Mouse (Mus musculus): ENCODE measurements around the gene Fstl1. TPM values are rescaled to one million over a fixed set of nuclear protein-coding genes. Genes with fewer than 3 reads are reported as not detected.

Gene Fstl1
- polyA plus RNA-seq, 1 experiment from 2014 or later = 126 TPM

DNA sequence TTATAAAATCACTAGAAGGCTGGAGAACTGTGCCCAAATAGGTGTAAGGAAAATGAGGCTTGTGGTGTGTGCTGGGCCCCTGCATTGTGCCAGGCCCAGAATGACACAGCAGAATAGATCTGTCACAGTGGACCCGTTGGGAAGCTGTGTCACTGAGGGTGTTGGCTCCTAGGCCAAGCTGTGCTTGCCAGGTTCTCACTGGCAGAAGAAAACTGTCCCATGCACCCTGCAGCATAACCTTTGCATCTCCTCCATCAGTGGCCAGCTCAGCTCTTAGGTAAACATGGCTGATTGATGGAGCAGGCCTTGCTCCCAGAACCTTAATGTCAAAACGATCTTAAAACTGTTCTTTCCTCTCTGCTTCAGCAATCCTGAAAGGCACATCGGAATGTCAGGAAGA is 79.7 kb downstream of the Fstl1 start:
- H3K4me3 ChIP-seq (replicated peaks; ENCODE audit: low read length) = no peak overlapping the region
- no peak overlapping the region for H3K4me2 ChIP-seq (replicated peaks)
- ATAC-seq (ENCODE audit: low FRiP score) (no peak), DNase-seq (ENCODE audit: low spot score) (no peak)
- WGBS = 74% methylated on average over 3 of the region's 3 CpGs
- H3K9me3 ChIP-seq (ENCODE audit: control insufficient read depth, low read length) = no peaks in the 10 kb centered on the region
- H3K36me3 ChIP-seq (replicated peaks; ENCODE audit: control insufficient read depth, insufficient read depth) = no peaks in the 10 kb centered on the region
- H3K9ac ChIP-seq = no peak overlapping the region
- H3K4me1 ChIP-seq (replicated peaks; ENCODE audit: control insufficient read depth, insufficient read depth, low read length) = no peaks in the 10 kb centered on the region
- H3K27me3 ChIP-seq (ENCODE audit: control insufficient read depth, insufficient read depth, low read length) = no peaks in the 10 kb centered on the region
- no peak overlapping the region for H3K27ac ChIP-seq

- DNase-seq (ENCODE audit: low spot score) (no peak), ATAC-seq (ENCODE audit: low FRiP score) (no peak)
- H3K36me3 ChIP-seq (replicated peaks; ENCODE audit: control insufficient read depth, insufficient read depth) = no peaks in the 10 kb centered on the region
- H3K27me3 ChIP-seq (ENCODE audit: control insufficient read depth, insufficient read depth, low read length) = no peaks in the 10 kb centered on the region
- H3K27ac ChIP-seq = no peak overlapping the region
- 43% methylated on average over 8 of the region's 8 CpGs for WGBS
- H3K9ac ChIP-seq = no peak overlapping the region
- H3K4me1 ChIP-seq (replicated peaks; ENCODE audit: control insufficient read depth, insufficient read depth, low read length) = no peaks in the 10 kb centered on the region
- H3K4me2 ChIP-seq (replicated peaks) = no peak overlapping the region
- H3K9me3 ChIP-seq (ENCODE audit: control insufficient read depth, low read length) = no peaks in the 10 kb centered on the region
- H3K4me3 ChIP-seq (replicated peaks; ENCODE audit: low read length) = no peak overlapping the region
Measured at GRCm38 (mm10) chr16:37857495-37857894, 80.8 kb downstream of the Fstl1 start.

DNA sequence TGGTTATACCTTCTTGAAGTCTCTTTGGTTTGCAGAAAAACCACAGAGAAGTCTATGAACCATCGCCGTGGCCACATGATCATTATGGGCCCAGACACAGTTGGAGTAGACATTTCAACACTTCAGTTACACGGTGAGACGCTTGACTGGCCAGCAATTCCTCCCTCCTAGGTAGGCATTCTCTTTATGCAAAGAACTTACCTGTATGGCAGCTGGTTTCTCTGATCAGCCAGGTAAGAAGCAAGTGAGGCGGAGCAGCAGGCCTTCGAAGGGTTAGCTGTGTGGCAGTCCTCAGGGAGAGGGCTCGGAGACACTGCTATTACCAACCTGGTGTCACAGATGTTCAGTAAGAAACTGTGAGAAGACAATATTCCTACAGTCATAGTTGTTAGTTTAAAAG is 83.5 kb downstream of the Fstl1 start:
- Histone ChIP-seq H3K4me2 (replicated peaks) (no peak overlapping the region), H3K4me1 (replicated peaks; ENCODE audit: control insufficient read depth, insufficient read depth, low read length) (no peaks in the 10 kb centered on the region), H3K36me3 (replicated peaks; ENCODE audit: control insufficient read depth, insufficient read depth) (no peaks in the 10 kb centered on the region), H3K27me3 (ENCODE audit: control insufficient read depth, insufficient read depth, low read length) (no peaks in the 10 kb centered on the region), H3K27ac (no peak overlapping the region), H3K4me3 (replicated peaks; ENCODE audit: low read length) (no peak overlapping the region), H3K9ac (no peak overlapping the region), H3K9me3 (ENCODE audit: control insufficient read depth, low read length) (no peaks in the 10 kb centered on the region)
- ATAC-seq (ENCODE audit: low FRiP score) (no peak), DNase-seq (ENCODE audit: low spot score) (no peak)
- 81% methylated on average over 7 of the region's 7 CpGs for WGBS

- no peaks in the 10 kb centered on the region for H3K9me3 ChIP-seq (ENCODE audit: control insufficient read depth, low read length)
- WGBS = 89% methylated on average over 7 of the region's 7 CpGs
- H3K27ac ChIP-seq = no peak within 1 kb of the TSS
- H3K9ac ChIP-seq = no peak within 1 kb of the TSS
- H3K4me3 ChIP-seq (replicated peaks; ENCODE audit: low read length) = no peak within 1 kb of the TSS
- no peaks in the 10 kb centered on the region for H3K36me3 ChIP-seq (replicated peaks; ENCODE audit: control insufficient read depth, insufficient read depth)
- no peak for ATAC-seq (ENCODE audit: low FRiP score)
- H3K4me2 ChIP-seq (replicated peaks) = no peak within 1 kb of the TSS
- no peak for DNase-seq (ENCODE audit: low spot score)
- no peaks in the 10 kb centered on the region for H3K4me1 ChIP-seq (replicated peaks; ENCODE audit: control insufficient read depth, insufficient read depth, low read length)
- H3K27me3 ChIP-seq (ENCODE audit: control insufficient read depth, insufficient read depth, low read length) = no peaks in the 10 kb centered on the region
Measured at GRCm38 (mm10) chr16:37861029-37861428, 84.4 kb downstream of the Fstl1 start, which contains the start of gene Gm36028. Gm36028 (minus strand) TSS chr16:37861146.

GRCm38 (mm10) chr16:37863876-37864275 is 87.2 kb downstream of the Fstl1 start:
- ATAC-seq (ENCODE audit: low FRiP score) = no peak
- H3K36me3 ChIP-seq (replicated peaks; ENCODE audit: control insufficient read depth, insufficient read depth) = no peaks in the 10 kb centered on the region
- H3K4me1 ChIP-seq (replicated peaks; ENCODE audit: control insufficient read depth, insufficient read depth, low read length) = 0 out of 2 replicates have a peak, but pooled peaks cover 4% of the 10 kb centered on the region
- H3K27ac ChIP-seq = no peak overlapping the region
- no peak overlapping the region for H3K9ac ChIP-seq
- H3K4me3 ChIP-seq (replicated peaks; ENCODE audit: low read length) = no peak overlapping the region
- H3K9me3 ChIP-seq (ENCODE audit: control insufficient read depth, low read length) = no peaks in the 10 kb centered on the region
- no peak for DNase-seq (ENCODE audit: low spot score)
- no peak overlapping the region for H3K4me2 ChIP-seq (replicated peaks)
- 88% methylated on average over 3 of the region's 3 CpGs for WGBS
- no peaks in the 10 kb centered on the region for H3K27me3 ChIP-seq (ENCODE audit: control insufficient read depth, insufficient read depth, low read length)

GRCm38 (mm10) chr16:37865841-37866240 is 89.2 kb downstream of the Fstl1 start:
- Histone ChIP-seq H3K4me3 (replicated peaks; ENCODE audit: low read length) (no peak overlapping the region), H3K9me3 (ENCODE audit: control insufficient read depth, low read length) (no peaks in the 10 kb centered on the region), H3K27ac (no peak overlapping the region), H3K4me2 (replicated peaks) (no peak overlapping the region), H3K27me3 (ENCODE audit: control insufficient read depth, insufficient read depth, low read length) (no peaks in the 10 kb centered on the region), H3K36me3 (replicated peaks; ENCODE audit: control insufficient read depth, insufficient read depth) (no peaks in the 10 kb centered on the region), H3K9ac (no peak overlapping the region), H3K4me1 (replicated peaks; ENCODE audit: control insufficient read depth, insufficient read depth, low read length) (peaks cover 16% of the 10 kb centered on the region)
- no peak for DNase-seq (ENCODE audit: low spot score)
- 85% methylated on average over 9 of the region's 9 CpGs for WGBS
- ATAC-seq (ENCODE audit: low FRiP score) = no peak

GRCm38 (mm10) chr16:37867791-37868505 is 91.3 kb downstream of the Fstl1 start, which contains the start of gene Lrrc58:
Lrrc58 (plus strand) TSS chr16:37868389.
- Histone ChIP-seq H3K27ac (peak within 1 kb of the TSS; percentile 99), H3K36me3 (replicated peaks; ENCODE audit: control insufficient read depth, insufficient read depth) (no peaks in the 10 kb centered on the region), H3K4me1 (replicated peaks; ENCODE audit: control insufficient read depth, insufficient read depth, low read length) (peaks cover 33% of the 10 kb centered on the region), H3K9ac (peak within 1 kb of the TSS; percentile 98), H3K4me3 (replicated peaks; ENCODE audit: low read length) (peak within 1 kb of the TSS; percentile 91), H3K9me3 (ENCODE audit: control insufficient read depth, low read length) (no peaks in the 10 kb centered on the region), H3K27me3 (ENCODE audit: control insufficient read depth, insufficient read depth, low read length) (no peaks in the 10 kb centered on the region), H3K4me2 (replicated peaks) (peak within 1 kb of the TSS; percentile 84)
- 1% methylated on average over 67 of the region's 86 CpGs for WGBS
- peak; percentile 91 for DNase-seq (ENCODE audit: low spot score)
- ATAC-seq (ENCODE audit: low FRiP score) = peak; percentile 95

DNA sequence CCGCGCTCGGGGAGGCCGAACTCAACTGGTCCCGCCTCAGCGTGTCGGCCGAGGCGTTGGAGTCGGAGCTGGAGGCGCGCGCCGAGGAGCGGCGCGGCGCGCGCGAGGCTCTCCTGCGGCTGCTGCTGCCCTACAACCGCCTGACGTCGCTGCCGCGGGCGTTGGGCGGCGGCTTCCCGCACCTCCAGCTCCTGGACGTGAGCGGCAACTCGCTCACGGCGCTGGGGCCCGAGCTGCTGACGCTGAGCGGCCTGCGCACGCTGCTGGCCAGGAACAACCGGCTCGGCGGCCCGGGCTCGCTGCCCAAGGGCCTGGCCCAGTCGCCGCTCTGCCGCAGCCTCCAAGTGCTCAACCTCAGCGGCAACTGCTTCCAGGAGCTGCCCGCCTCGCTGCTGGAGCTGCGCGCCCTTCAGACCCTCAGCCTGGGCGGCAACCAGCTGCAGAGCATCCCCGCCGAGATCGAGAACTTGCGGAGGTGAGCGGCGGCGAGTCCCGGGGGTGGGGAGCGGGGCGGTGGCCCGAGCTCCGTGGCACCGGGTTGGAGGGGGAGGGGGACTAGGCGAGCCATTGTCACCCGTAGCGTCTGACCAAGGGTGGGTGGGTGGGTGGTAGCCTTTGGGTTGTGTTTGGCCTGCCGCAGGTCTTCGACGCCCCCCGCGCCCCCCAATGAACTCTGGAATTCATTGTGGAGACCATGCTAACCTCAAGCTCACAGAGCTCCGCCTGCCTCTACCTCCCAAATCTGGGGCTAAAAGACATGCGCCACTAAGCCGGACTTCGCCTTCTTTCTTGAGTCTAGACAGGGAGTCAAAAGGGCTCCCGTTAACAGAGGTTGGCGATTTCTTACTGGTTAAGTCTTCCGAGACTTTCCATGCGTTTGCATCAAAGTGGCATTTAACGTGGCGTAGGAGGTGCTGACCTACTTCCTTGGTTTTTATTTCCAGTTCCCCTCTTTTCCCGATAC is 92.1 kb downstream of the Fstl1 start:
- ATAC-seq (ENCODE audit: low FRiP score) (peak; percentile 79), DNase-seq (ENCODE audit: low spot score) (peak; percentile 74)
- Histone ChIP-seq H3K4me3 (replicated peaks; ENCODE audit: low read length) (peak overlapping the region; percentile 91), H3K27ac (peak overlapping the region; percentile 99), H3K9ac (peak overlapping the region; percentile 98), H3K4me2 (replicated peaks) (peak overlapping the region; percentile 84), H3K9me3 (ENCODE audit: control insufficient read depth, low read length) (no peaks in the 10 kb centered on the region), H3K27me3 (ENCODE audit: control insufficient read depth, insufficient read depth, low read length) (no peaks in the 10 kb centered on the region), H3K36me3 (replicated peaks; ENCODE audit: control insufficient read depth, insufficient read depth) (no peaks in the 10 kb centered on the region), H3K4me1 (replicated peaks; ENCODE audit: control insufficient read depth, insufficient read depth, low read length) (peaks cover 33% of the 10 kb centered on the region)
- under 1% methylated on average over 85 of the region's 87 CpGs for WGBS

Measured in hindbrain, embryonic 14.5 days (tissue).